Mouse (Mus musculus) bone marrow, adult 2 months (tissue): Measurements from ENCODE around the gene Gm49333. TPM values are rescaled to one million over a fixed set of nuclear protein-coding genes. Genes with fewer than 3 reads are reported as not detected.

Experiments
- H3K27ac ChIP-seq: fragments of 200-500 bp; 2 replicates; pipeline ENCODE4 v1.5.1; 2012; ENCODE audit warnings: low read depth, mild to moderate bottlenecking, control low read depth, inconsistent platforms, low read length; ENCODE audit not compliant: control insufficient read depth, poor library complexity, insufficient read depth
- H3K4me1 ChIP-seq: fragments of 200-500 bp; 2 replicates; pipeline ENCODE4 v1.6.1; 2011; ENCODE audit warnings: low read length; ENCODE audit not compliant: control insufficient read depth, insufficient read depth
- H3K4me3 ChIP-seq: fragments of 200-500 bp; replicated peaks from 2 replicates; pipeline ENCODE3; 2011; ENCODE audit warnings: mild to moderate bottlenecking, low read depth, low read length, control low read depth; ENCODE audit not compliant: control insufficient read depth
- CTCF ChIP-seq: fragments of 200-500 bp; IDR thresholded peaks from 2 replicates; pipeline ENCODE4 v1.5.1; 2011; ENCODE audit warnings: low read length, control low read depth; ENCODE audit not compliant: control insufficient read depth, insufficient read depth
- POLR2A ChIP-seq: fragments of 200-500 bp; IDR thresholded peaks from 2 replicates; pipeline ENCODE4 v1.6.1; 2011; ENCODE audit warnings: low read depth, mild to moderate bottlenecking, control low read depth, low read length, borderline replicate concordance; ENCODE audit not compliant: control insufficient read depth
- WGBS: fragments of 180-500 bp; shearing (Covaris S2); methylation state at CpG from one replicate; pipeline ENCODE4 v1.1.7; 2018; 5-methylcytosine and 5-hydroxymethylcytosine counted together
- polyA plus RNA-seq: library from polyadenylated mRNA; stranded (reverse); fragments of >200 nt; gene quantifications from 2 replicates; pipeline ENCODE4 v1.2.4, GENCODE M21; 2011; ENCODE audit warnings: low replicate concordance; ENCODE audit not compliant: missing spikeins, insufficient read depth, insufficient read length

Gene Gm49333
- polyA plus RNA-seq, 1 experiment, result not detected

DNA sequence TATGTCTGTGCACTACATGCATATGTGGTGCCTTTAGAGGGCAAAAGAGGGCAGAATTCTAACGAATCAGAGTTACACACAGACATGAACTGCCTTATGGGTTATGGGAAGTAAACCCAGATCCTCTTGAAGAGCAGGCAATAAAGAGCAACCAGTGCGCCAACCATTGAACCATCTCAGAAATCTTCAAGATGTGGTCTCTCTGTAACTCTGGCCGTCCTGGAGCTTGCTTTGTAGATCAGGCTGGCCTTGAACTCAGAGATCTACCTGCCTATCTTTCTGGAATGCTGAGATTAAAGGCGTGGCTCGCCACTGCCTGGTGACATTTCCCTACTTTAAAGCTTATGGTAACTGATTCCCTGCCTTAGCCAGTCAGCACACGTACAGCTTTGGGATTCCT lies 60.5 kb downstream of the Gm49333 start:
- 16% methylated on average over 6 of the region's 6 CpGs for WGBS
- Histone ChIP-seq H3K27ac (no peak overlapping the region), H3K4me1 (peaks cover 4% of the 10 kb centered on the region), H3K4me3 (no peak overlapping the region)
- TF ChIP-seq CTCF (no peak), POLR2A (no peak)

DNA sequence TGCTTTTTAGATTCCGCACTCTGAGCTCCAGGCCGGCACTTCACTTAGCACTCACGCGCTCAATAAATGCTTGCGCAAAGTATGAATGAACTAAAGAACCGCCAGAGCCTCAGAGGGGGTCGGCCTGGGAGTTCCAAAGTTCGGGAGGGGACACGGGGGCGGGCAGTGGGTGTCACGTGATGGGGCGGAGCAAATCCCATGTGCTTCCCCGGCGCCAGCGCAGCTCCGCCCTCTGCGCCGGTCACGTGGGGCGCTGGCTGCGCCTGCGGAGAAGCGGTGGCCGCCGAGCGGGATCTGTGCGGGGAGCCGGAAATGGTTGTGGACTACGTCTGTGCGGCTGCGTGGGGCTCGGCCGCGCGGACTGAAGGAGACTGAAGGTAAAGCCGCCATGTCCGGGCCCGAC lies 61.1 kb downstream of the Gm49333 start:
- under 1% methylated on average over 38 of the region's 38 CpGs for WGBS
- peaks cover 5% of the 10 kb centered on the region for H3K4me1 ChIP-seq
- H3K27ac ChIP-seq, result peak overlapping the region; percentile 80; the same call in 1 of the 2 replicates
- peak overlapping the region; percentile 64 for H3K4me3 ChIP-seq
- peak; percentile 88 for TF ChIP-seq POLR2A
- no peak for TF ChIP-seq CTCF

GRCm38 (mm10) chr16:20672965-20673705 lies 61.7 kb downstream of the Gm49333 start:
- H3K4me1 ChIP-seq, result peaks cover 6% of the 10 kb centered on the region
- TF ChIP-seq CTCF (no peak), POLR2A (no peak)
- peak overlapping the region; percentile 80 for H3K27ac ChIP-seq
- H3K4me3 ChIP-seq, result peak overlapping the region; percentile 64
- under 1% methylated on average over 65 of the region's 78 CpGs for WGBS

DNA sequence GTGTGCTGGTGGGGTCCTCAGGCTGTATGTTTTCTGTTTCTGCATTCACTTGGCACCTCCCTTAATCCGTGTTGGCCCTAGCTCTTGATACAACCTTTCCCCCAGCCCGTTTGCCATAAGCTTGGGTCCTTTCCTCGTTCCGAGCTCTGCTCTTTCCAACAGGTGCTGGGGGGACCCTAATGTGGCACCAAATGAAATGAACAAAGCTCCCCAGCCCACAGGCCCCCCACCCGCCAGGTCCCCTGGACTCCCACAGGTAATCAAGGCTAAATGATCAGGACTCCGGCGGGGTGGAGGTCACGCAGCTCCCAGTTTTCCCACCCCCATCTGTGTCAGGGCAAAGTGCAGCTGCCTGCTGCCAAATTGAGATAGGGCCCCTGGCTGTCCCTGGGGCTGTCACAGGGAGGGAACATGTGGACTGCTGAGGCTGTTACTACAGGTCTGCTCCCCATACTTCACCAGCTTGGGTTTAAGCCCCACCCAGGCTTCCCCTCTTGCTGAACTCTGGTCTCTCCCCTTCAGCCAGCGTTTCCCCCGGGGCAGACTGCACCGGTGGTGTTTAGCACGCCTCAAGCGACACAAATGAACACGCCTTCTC lies 62.4 kb downstream of the Gm49333 start:
- H3K4me1 ChIP-seq, result peaks cover 6% of the 10 kb centered on the region
- H3K27ac ChIP-seq, result peak overlapping the region; percentile 80
- H3K4me3 ChIP-seq, result peak overlapping the region; percentile 64
- 4% methylated on average over 14 of the region's 14 CpGs for WGBS
- TF ChIP-seq CTCF (no peak), POLR2A (0 out of 2 replicates have a peak, but pooled peaks have one; percentile 7)

GRCm38 (mm10) chr16:20675213-20675612 lies 63.8 kb downstream of the Gm49333 start:
- WGBS, result 91% methylated on average over 6 of the region's 6 CpGs
- Histone ChIP-seq H3K4me3 (no peak overlapping the region), H3K4me1 (peaks cover 6% of the 10 kb centered on the region), H3K27ac (no peak overlapping the region)
- TF ChIP-seq POLR2A (no peak), CTCF (no peak)

DNA sequence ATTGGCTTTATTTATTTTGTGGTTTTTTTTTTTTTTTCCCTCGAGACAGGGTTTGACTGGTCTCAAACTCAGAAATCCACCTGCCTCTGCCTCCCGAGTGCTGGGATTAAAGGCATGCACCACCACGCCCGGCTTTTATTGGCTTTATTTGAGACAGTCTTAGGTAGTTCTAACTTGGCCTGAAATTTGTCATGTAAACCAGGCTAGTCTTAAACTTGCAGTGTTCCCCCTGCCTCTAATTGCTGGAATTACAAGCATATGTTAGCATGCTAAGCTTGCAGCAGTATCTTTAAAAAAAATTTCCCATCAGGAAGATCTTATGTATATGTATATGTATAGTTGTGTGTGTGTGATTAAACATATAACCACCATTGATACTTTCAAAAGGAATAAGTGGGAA lies 65.3 kb downstream of the Gm49333 start:
- TF ChIP-seq POLR2A (no peak), CTCF (no peak)
- peaks cover 6% of the 10 kb centered on the region for H3K4me1 ChIP-seq

GRCm38 (mm10) chr16:20677380-20677779 lies 66.0 kb downstream of the Gm49333 start:
- Histone ChIP-seq H3K4me1 (peaks cover 5% of the 10 kb centered on the region), H3K27ac (peak overlapping the region; percentile 47), H3K4me3 (no peak overlapping the region)
- WGBS, result 60% methylated on average over 5 of the region's 5 CpGs
- TF ChIP-seq CTCF, result no peak
- no peak for TF ChIP-seq POLR2A

More for the DNA sequence above, 65.3 kb downstream of the Gm49333 start:
- 69% methylated on average over 4 of the region's 4 CpGs for WGBS
- no peak overlapping the region for H3K4me3 ChIP-seq
- H3K27ac ChIP-seq, result no peak overlapping the region

DNA sequence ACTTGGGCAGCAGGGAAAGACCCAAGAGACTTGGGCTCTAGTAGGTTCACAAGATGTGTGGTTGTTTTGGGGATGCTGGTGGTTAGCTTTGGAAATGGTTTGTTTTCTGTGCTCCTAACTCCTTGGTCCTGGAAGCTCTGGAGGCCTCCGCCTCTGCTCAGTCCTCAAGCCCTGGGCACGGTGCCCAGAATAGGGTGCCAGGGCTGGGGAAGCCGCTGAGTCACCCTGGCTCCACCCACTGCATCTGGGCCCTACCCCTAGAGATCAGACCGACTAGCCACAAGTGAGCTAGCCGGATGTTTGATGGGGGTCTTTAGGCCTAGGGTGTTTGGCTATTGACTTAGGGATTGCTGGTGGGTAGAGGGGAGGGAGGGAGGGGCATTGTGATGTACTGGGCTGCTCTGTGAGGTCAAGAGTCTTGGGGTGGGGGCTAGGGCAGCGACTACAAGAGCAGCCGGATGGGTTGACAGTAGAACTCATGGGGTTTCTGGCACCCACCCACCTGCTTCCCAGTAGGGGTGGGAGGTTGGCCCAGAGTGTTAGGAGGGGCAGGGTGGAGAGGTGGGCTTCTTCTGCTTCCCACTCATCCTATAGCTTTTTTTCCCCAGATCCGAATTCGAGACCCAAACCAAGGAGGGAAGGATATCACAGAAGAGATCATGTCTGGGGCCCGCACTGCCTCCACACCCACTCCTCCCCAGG lies 66.7 kb downstream of the Gm49333 start:
- Histone ChIP-seq H3K4me3 (peak overlapping the region; percentile 7), H3K27ac (peak overlapping the region; percentile 47), H3K4me1 (peaks cover 5% of the 10 kb centered on the region)
- WGBS, result 41% methylated on average over 10 of the region's 10 CpGs
- no peak for TF ChIP-seq POLR2A
- no peak for TF ChIP-seq CTCF
